Mouse (Mus musculus): ENCODE results near the gene Trp53. TPM values are rescaled to one million over a fixed set of nuclear protein-coding genes. Genes with fewer than 3 reads are reported as not detected.

Gene Trp53
- total and polyA plus RNA-seq, 3 experiments: 76.4 to 212 TPM; not detected in 1

- Histone ChIP-seq H3K4me1 (ENCODE audit: control insufficient read depth in 1 of 2, insufficient read depth in 2 of 2, low read length in 2 of 2) (no peaks in the 10 kb centered on the region), H3K9ac (ENCODE audit: control insufficient read depth, low read depth, low read length, poor library complexity, severe bottlenecking) (no peak overlapping the region), H3K36me3 (ENCODE audit: control insufficient read depth in 1 of 2, insufficient read depth in 2 of 2, low read length in 2 of 2) (peaks cover 0 to 3% of the 10 kb centered on the region in 2 experiments; a peak in 2 of 4 replicates), H3K9me3 (replicated peaks; ENCODE audit: insufficient read depth, low read length) (no peaks in the 10 kb centered on the region), H3K4me3 (ENCODE audit: control insufficient read depth in 1 of 2, insufficient read depth in 1 of 2, low read depth in 2 of 2, low read length in 2 of 2) (no peak overlapping the region), H3K27ac (ENCODE audit: control insufficient read depth, low read depth, low read length) (no peak overlapping the region), H3K79me2 (ENCODE audit: control insufficient read depth, insufficient read depth, low read length, poor library complexity) (no peaks in the 10 kb centered on the region), H3K27me3 (ENCODE audit: control insufficient read depth in 1 of 2, insufficient read depth in 2 of 2, low read length in 2 of 2) (no peaks in the 10 kb centered on the region)
- no peak for TF ChIP-seq ELF1 (IDR thresholded peaks at IDR 0.05; ENCODE audit: low read depth, low read length)
- no peak for TF ChIP-seq MAX (IDR thresholded peaks at IDR 0.05; ENCODE audit: low read length)
- no peak for TF ChIP-seq POLR2AphosphoS2 (IDR thresholded peaks at IDR 0.05; ENCODE audit: low read length)
- no peak for TF ChIP-seq SMC3 (IDR thresholded peaks at IDR 0.05; ENCODE audit: low read depth, low read length)
- TF ChIP-seq NELFE (IDR thresholded peaks at IDR 0.05; ENCODE audit: low read depth, low read length): no peak
- DNase-seq (ENCODE audit: low read depth, low spot score): no peak
Observed at GRCm38 (mm10) chr11:69557381-69557958, 22.7 kb upstream of the Trp53 start.

GRCm38 (mm10) chr11:69558756-69559155 is 21.4 kb upstream of the Trp53 start:
- no peak overlapping the region for H3K4me3 ChIP-seq (ENCODE audit: control insufficient read depth in 1 of 2, insufficient read depth in 1 of 2, low read depth in 2 of 2, low read length in 2 of 2)
- no peaks in the 10 kb centered on the region for H3K27me3 ChIP-seq (ENCODE audit: control insufficient read depth in 1 of 2, insufficient read depth in 2 of 2, low read length in 2 of 2)
- no peaks in the 10 kb centered on the region for H3K4me1 ChIP-seq (ENCODE audit: control insufficient read depth in 1 of 2, insufficient read depth in 2 of 2, low read length in 2 of 2)
- H3K9me3 ChIP-seq (replicated peaks; ENCODE audit: insufficient read depth, low read length): no peaks in the 10 kb centered on the region
- no peaks in the 10 kb centered on the region for H3K79me2 ChIP-seq (ENCODE audit: control insufficient read depth, insufficient read depth, low read length, poor library complexity)
- no peak overlapping the region for H3K27ac ChIP-seq (ENCODE audit: control insufficient read depth, low read depth, low read length)
- peaks cover 0 to 4% of the 10 kb centered on the region in 2 experiments; a peak in 2 of 4 replicates for H3K36me3 ChIP-seq (ENCODE audit: control insufficient read depth in 1 of 2, insufficient read depth in 2 of 2, low read length in 2 of 2)
- TF ChIP-seq HCFC1 (IDR thresholded peaks at IDR 0.05; ENCODE audit: low read depth, low read length): no peak
- TF ChIP-seq POLR2AphosphoS5 (IDR thresholded peaks at IDR 0.05; ENCODE audit: borderline replicate concordance, low read depth, low read length): no peak
- TF ChIP-seq ZKSCAN1 (IDR thresholded peaks at IDR 0.05; ENCODE audit: low read depth, low read length): no peak
- no peak for TF ChIP-seq RAD21 (IDR thresholded peaks at IDR 0.05; ENCODE audit: low read depth, low read length)
- TF ChIP-seq MAFK (IDR thresholded peaks at IDR 0.05; ENCODE audit: borderline replicate concordance, low read depth, low read length): no peak
- no peak for TF ChIP-seq BHLHE40 (IDR thresholded peaks at IDR 0.05; ENCODE audit: borderline replicate concordance, low read depth, low read length)
- TF ChIP-seq SIN3A (IDR thresholded peaks at IDR 0.05; ENCODE audit: low read length): no peak
- no peak for TF ChIP-seq UBTF (IDR thresholded peaks at IDR 0.05; ENCODE audit: borderline replicate concordance, insufficient read depth, low read depth, low read length)
- no peak for TF ChIP-seq GABPA (IDR thresholded peaks at IDR 0.05; ENCODE audit: low read depth, low read length)
- TF ChIP-seq ZMIZ1 (IDR thresholded peaks at IDR 0.05; ENCODE audit: low read depth, low read length): no peak
- no peak for TF ChIP-seq ETS1 (IDR thresholded peaks at IDR 0.05; ENCODE audit: low read depth, low read length)
- no peak for TF ChIP-seq ZNF384 (IDR thresholded peaks at IDR 0.05; ENCODE audit: low read depth, low read length)
- no peak for TF ChIP-seq USF1 (IDR thresholded peaks at IDR 0.05; ENCODE audit: low read depth, low read length)
- TF ChIP-seq TAL1 (IDR thresholded peaks at IDR 0.05; ENCODE audit: low read length): no peak
- no peak for TF ChIP-seq E2F4 (IDR thresholded peaks at IDR 0.05; ENCODE audit: borderline replicate concordance, low read depth, low read length)
- no peak for TF ChIP-seq CHD2 (IDR thresholded peaks at IDR 0.05; ENCODE audit: low read length)
- TF ChIP-seq NRF1 (IDR thresholded peaks at IDR 0.05; ENCODE audit: insufficient read depth, low read depth, low read length, poor library complexity, severe bottlenecking): no peak
- TF ChIP-seq ELF1 (IDR thresholded peaks at IDR 0.05; ENCODE audit: low read depth, low read length): no peak
- no peak for TF ChIP-seq TBP (IDR thresholded peaks at IDR 0.05; ENCODE audit: low read depth, low read length)
- TF ChIP-seq MXI1 (IDR thresholded peaks at IDR 0.05; ENCODE audit: low read depth, low read length): no peak
- H3K9ac ChIP-seq (ENCODE audit: control insufficient read depth, low read depth, low read length, poor library complexity, severe bottlenecking): no peak overlapping the region
- DNase-seq (ENCODE audit: low read depth, low spot score): no peak

All from MEL (cell line).